Mouse (Mus musculus): Measurements from ENCODE around the gene Tmem106c.

GRCm38 (mm10) chr15:97938580-97938979 lies 25.4 kb upstream of the Tmem106c start:
- TF ChIP-seq CTCF (IDR thresholded peaks at IDR 0.05; ENCODE audit: control insufficient read depth, insufficient read depth, low read length) (no peak), POLR2A (IDR thresholded peaks at IDR 0.05; ENCODE audit: borderline replicate concordance, control insufficient read depth, low read depth, low read length) (no peak)

All from bone marrow, adult 2 months (tissue).